Mouse (Mus musculus): ENCODE data around the gene Nudt4. TPM values are rescaled to one million over a fixed set of nuclear protein-coding genes. Genes with fewer than 3 reads are reported as not detected.

The Nudt4 gene
- polyA plus RNA-seq (2012; rRNA removed; ENCODE audit: low replicate concordance): 40.8 and 49.6 TPM in 2 replicates

GRCm38 (mm10) chr10:95563851-95564845, at the start of gene Nudt4:
Gene Nudt4, minus strand, starts transcription at chr10:95564146.

DNA sequence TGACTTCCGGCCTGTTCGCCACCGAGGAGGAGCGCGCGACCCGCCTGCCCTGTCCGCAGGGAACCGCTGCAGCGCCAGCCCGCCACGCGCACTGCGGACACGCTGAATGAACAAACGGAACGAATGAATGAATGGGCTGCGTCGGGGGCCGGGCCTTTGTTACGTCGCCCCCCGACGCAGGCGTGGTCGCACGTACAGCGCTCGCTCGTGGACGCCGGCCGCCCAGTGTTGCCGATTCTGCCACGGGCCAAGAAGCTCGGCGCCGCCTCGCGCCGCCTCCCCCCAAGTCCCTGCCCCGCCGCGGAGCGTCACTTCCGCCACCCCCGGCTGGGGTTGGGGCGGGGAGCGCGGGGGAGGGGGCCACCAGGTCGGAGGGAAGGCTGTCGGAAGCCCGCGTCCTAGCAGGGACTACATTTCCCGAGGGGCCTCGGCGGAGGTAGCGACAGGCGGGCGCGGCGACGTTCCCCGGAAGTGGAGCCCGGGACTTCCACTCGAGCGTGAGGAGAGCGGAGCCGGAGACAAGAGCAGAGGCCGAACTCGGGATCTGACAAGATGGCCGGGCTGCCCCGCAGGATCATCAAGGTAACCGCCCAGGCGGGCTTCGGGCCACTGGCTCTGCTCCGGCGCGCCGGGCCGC, 49.2 kb downstream of the Nudt4 start, which contains the start of gene Ube2n:
Gene Ube2n (plus strand): TSS at position 490 of the 637 bp plus-strand sequence.

DNA sequence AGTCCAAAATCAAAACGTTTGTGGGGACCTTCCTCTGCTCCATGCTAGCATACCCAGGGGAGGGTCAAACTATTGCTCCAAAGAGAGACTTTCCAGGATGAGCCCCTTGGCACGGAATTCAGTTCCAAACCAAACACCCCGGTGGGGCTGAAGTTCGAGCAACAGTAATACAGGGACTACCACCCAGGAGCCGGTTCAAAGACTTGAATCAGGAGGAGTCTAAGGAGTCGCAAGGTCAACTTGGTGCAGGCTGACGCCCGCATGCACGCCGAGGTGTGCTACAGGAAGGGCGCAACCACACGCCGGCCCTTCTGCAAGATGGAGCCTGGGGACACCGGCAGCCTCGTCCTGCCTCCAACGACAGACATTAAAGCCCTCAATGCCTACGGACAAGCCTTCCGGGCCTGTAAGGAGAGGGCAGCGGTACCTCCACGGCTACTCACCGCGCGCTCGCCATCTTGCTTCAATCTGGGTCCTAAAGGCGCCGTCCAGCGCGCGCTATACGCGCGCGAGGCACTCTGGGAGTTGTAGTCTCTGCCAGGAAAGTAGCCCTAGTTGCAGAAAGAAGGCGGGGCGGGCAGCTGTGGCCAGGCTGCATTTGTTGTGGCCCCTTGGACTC, 62.4 kb downstream of the Nudt4 start, which contains the start of gene Mrpl42:
Gene Mrpl42 (minus strand): TSS at position 478 of the 619 bp plus-strand sequence.

Other genes with a start within 250 kb of the Nudt4 start
- gene Cradd, start 240.0 kb downstream of the Nudt4 start, polyA plus RNA-seq (2012; rRNA removed; ENCODE audit: low replicate concordance): 18.0 and 24.8 TPM in 2 replicates
- 33.8 and 72.0 TPM in 2 replicates for gene Socs2, start 147.0 kb downstream of the Nudt4 start, polyA plus RNA-seq (2012; rRNA removed; ENCODE audit: low replicate concordance)
- gene Mrpl42, start 62.2 kb downstream of the Nudt4 start, polyA plus RNA-seq (2012; rRNA removed; ENCODE audit: low replicate concordance): 58.5 and 229 TPM in 2 replicates
- gene Ube2n, start 49.0 kb downstream of the Nudt4 start, polyA plus RNA-seq (2012; rRNA removed; ENCODE audit: low replicate concordance): 19.3 and 56.0 TPM in 2 replicates
- gene Anapc15-ps, start 109.3 kb upstream of the Nudt4 start, polyA plus RNA-seq (2012; rRNA removed; ENCODE audit: low replicate concordance): not detected in 2 replicates

All from mammary gland, adult 2 months (tissue).